Mouse (Mus musculus) bone marrow, adult 2 months (tissue): ENCODE results near the gene Tmem91.

Experiments
- CTCF ChIP-seq: fragments of 200-500 bp; IDR thresholded peaks from 2 replicates; pipeline ENCODE4 v1.5.1; 2011; ENCODE audit warnings: low read length, control low read depth; ENCODE audit not compliant: control insufficient read depth, insufficient read depth
- POLR2A ChIP-seq: fragments of 200-500 bp; IDR thresholded peaks from 2 replicates; pipeline ENCODE4 v1.6.1; 2011; ENCODE audit warnings: low read depth, mild to moderate bottlenecking, control low read depth, low read length, borderline replicate concordance; ENCODE audit not compliant: control insufficient read depth

DNA sequence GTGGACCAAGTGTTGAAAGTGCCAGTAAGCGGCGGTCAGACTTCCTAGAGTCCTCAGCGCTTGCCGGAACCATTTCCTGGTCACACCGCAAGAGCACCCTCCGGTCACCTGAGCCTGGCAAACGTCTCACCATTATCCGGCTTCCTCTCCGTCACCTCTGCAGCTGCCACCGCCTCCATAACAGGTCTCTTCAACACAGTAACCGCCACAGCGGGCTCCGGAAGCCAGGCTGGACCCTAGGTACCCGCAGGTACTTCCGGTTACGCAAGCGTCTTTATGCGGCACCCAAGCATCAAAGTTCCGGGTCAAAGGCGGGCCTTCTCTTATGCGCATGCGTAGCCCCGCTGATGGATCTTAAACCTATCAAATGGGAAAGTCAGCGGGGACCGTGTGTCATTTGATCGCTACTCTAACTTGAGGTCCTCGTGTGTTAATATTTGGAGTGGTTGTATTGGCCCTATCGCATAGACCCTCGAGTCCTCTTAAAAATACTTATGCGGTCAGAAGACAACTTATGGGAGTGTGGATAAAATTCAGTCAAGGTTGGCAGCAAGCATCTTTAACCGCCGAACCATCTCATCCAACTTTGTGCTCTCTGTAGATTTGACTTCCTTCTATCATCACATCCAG is 43.9 kb upstream of the Tmem91 start, which contains the start of gene Ccdc97:
- TF ChIP-seq CTCF (no peak), POLR2A (peak; percentile 77; the same call in 1 of the 2 replicates)
